Mouse (Mus musculus): ENCODE results near the gene Mettl2. TPM values are rescaled to one million over a fixed set of nuclear protein-coding genes. Genes with fewer than 3 reads are reported as not detected.

Mettl2 gene
- total RNA-seq, 4 experiments from 2014 or later: 7.8 to 8.1 (median 8.0) TPM

GRCm38 (mm10) chr11:105153068-105153833 lies 27.0 kb downstream of the Mettl2 start:
- DNase-seq (ENCODE audit: low spot score in 2 of 2): no peak

- no peak for DNase-seq (ENCODE audit: low spot score in 2 of 2)
Observed at GRCm38 (mm10) chr11:105155915-105156314, 29.7 kb downstream of the Mettl2 start.

DNA sequence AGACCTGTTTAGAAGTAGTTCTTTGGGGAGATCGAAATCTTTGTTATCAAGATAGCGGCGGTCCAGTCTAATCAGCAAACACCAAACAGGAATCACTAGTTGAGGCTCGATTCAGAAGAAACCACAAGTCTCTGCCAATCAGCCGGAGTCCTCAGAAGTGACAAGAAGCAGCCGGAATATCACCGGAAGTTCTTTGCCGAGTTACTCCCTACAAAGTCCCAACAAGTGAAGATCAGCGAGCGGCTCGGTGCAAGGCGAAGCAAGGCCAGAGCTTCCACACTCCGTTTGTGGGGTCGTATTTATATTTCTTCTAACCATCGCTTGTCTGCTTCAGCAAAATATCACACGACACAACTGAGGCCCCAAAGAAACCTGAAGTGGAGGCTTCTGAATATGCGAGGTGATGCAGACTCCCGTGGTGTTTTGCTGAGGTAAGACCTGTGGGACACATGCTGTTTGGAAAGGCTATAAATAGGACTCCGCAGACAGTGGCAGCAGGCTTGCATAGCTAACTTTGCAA lies 30.6 kb downstream of the Mettl2 start:
- DNase-seq (ENCODE audit: low spot score in 2 of 2): no peak

DNA sequence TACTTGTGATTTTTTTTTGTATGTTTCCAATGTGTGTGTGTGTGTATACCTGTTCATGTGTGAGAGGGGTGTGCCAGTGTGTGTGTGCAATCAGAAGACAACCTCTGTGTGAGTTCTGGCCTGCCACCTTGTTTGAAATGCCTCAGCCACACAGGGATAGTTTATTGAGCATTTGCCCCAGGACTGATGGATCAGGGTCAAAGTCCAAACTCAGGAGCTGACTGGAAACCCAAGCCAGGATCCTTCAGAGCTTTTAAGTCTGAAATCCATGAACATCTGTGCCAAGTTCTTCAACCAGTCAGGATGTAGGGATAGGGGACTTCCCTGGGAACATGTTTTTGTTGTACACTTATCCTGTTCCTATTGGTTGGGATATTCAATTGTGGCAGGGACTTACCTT lies 31.8 kb downstream of the Mettl2 start:
- no peak for DNase-seq (ENCODE audit: low spot score in 2 of 2)

DNA sequence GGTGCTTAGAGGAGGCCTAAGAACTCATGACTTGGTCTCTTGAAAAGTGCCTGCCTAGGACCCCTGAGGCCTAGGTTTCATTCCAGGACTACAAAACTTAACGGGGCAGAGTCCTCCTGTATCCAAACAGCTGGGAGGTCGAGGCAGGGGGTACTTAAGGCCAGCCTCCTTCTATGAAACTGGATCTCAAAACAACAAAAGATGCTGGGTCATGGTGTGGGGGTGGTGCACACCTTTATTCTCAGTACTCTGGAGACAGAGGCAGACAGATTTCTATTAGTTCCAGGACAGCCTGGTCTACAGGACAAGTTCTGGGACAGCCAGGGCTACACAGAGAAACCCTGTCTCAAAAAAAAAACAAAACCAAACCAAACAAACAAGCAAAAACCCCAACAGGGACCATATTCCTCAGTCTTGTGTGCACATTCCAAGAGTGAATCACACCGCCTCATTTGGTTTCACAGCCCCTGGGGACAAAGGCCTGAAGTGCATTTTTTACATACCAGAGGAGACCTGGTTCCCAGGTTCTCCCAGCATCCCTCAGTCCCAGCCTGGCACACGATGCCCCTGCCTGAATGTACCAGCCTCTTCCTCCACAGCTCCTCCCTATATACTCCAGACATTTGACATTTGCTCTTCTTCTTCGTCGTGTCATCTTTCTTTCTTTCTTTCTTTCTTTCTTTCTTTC lies 33.6 kb downstream of the Mettl2 start:
- DNase-seq (ENCODE audit: low spot score in 2 of 2): no peak

DNA sequence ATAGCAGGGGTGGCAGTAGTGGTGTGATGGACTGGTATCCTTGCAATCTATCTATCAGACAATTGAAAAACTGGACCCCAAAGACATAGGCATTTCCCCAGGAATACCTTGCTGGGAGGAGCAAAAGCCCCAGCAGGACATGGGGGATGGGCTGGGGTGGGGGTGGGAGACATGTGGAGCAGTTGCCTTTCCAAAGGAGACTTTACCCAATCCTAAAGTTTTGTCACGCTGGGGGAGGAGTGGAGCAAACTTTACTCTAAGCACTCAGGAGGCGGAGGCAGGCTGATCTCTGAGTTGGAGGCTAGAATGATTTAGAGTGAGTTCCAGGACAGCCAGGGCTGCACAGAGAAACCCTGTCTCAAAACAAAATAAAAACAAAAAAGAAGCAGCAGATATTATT lies 35.2 kb downstream of the Mettl2 start:
- DNase-seq (ENCODE audit: low spot score in 2 of 2): no peak

DNA sequence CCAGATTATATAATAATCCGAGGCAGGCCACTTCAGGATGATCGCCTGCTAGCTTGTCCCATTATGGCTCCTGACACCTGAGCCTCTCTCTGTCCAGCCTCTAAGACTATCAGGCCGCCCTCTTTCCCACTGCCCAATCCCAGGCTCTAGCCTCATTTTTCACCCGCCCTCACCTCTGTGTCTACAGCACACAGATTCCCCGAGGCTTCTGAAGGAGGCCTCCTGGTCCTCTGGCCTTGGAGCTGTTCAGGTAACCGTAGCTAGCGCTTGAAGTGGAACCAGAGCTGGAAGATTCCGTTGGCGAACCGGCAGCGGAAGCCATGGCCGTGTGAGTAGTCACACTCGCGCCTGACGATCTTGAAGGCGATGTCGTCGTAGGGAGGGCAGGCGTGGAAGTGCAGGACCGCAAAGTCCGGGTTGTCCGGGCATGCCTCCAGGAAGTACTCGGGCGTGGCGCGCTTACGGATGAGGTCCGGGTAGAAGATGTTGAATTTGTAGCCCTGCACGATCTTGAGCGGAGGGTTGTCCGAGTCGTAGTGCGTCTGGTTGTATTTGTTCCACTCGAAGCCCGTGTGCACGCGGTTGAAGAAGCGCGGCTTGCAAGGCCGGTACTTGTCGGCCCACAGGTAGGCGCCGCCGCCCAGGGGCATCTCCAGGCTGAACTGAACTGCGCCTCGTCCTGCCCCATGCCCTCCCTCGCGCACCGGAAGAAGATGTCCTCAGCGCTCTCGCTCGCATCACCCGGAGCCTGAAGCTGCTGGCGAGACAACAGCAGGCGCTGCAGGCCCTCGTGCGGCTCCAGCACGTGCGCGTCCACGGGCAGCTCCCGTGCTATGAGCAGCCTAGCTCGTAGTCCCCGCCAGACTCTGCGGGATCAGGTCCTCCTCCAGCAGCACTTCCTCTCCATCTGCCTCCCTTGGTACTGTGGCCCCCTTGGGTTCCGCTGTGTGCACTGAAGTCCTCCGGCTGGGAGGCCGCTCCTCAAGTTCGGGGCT lies 38.6 kb downstream of the Mettl2 start:
- DNase-seq (ENCODE audit: low spot score in 2 of 2): no peak

DNA sequence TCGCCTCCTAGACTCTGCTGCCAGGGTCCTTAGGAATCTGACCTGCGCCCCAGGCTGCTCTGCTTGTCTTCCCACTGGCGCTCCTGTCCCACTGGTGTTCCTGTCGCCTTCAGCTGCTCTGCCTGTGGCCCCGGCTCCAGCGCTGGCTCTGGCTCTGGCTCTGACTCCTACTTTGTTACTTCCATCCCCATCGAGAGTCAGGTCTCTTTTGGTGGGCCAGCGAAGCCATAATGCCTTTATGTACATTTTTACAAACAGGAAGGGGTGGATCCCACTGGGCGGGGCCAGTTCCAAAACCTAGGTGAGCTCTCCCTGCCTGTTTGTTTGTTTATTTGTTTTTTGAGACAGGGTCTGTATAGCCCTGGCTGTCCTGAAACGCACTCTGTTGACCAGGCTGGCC lies 40.6 kb downstream of the Mettl2 start:
- no peak for DNase-seq (ENCODE audit: low spot score in 2 of 2)

DNA sequence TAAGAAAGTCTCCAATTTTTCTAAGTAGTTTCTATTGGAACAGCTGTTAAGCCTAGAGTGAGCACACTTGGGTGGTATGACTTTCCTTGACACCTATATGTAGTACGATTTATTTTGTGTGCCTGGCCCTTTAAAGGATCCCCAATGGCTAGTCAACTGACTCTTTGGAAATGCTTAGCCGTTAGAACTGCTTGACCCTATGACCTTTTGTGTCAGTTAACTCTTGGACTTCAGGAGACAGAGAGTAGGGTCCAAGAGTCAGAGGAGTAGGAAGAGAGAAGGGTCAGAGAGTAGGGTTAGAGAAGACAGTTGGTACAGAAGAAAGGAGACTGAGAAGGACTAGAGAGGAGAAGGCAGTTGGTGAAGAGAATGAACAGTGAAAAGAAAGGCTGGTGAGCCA lies 52.3 kb downstream of the Mettl2 start, which contains the start of gene Tlk2:
Gene Tlk2 (plus strand): TSS at position 292 of the 400 bp plus-strand sequence.
- DNase-seq (ENCODE audit: low spot score in 2 of 2): no peak

DNA sequence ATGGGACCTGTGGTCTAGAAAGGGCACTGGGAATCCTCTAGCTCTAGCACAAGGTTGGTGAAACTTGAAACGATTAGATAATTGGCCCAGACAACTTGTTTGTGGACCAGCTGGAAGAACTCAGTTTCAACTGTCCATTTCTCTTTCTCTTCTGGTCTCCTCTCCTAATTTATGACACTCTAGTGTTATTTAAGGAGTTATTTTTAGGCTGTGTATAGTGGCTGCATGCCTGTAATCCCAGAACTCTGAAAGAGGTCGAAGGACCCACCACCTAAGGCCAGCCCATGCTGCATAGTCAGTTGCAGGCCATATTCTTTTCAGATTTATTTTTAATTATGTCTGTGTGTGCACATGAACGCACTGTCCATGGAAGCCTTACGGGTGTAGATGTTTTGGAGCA lies 53.3 kb downstream of the Mettl2 start:
- DNase-seq (ENCODE audit: low spot score in 2 of 2): peak in 1 of 2 experiments; percentile 12

DNA sequence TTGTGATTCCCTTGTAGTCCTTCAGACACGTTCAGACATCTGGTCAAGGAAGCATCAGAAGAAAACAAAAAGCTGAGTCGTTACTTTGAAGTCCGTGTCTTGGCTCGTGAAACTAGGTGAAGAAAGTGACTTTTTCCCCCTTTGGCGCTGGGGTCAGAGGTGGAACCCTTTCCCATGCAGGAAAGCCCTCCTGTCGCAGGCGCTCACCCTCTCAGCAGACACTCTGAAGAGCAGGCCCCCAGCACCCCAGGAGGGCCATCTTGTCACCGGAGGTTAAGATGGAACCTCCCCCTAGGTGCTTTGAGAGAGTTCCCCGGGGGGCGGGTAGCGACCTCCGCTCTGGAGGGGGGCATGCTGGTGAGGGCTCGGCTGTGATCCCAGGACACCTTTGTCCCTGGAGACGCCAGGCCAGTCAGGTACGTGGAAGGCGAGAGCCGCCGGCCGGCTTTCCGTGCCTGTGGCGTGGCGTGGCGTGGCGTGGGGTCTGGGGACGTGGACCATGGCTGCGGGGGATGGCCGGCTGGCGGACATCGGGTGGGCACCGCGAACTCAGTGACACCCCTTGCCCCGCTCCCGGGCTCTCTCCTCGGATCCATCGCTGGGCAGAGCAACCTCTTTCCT lies 54.4 kb downstream of the Mettl2 start:
- peak; percentile 15 to 31 for DNase-seq (ENCODE audit: low spot score in 2 of 2)

DNA sequence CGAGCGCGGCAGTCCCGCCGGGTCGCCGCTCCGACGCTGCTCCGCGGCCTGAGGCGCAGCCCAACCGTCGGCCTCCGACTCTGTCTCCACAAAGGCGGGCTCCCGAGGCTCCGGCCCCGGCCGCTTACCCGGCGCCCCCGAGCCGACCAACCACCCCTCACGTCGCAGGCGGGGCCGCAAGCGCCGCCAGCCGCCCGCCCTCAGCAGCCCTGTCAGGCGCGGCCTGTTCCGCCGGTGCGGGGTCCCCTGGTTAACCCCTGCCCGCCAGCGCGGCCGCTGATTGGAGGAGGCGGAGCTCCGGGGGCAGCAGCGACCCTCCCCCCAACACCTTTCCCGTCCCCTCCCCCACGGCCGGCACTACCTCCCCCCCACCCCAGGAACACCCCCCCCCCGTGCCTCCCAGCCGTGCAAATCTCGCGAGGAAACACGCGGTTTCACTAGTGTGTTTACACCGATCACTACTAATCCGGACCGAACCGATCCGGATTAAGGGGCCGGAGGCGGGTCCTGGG lies 55.0 kb downstream of the Mettl2 start:
- DNase-seq (ENCODE audit: low spot score in 2 of 2): peak; percentile 79 to 87

GRCm38 (mm10) chr11:105181689-105182460 lies 55.6 kb downstream of the Mettl2 start:
- peak in 1 of 2 experiments; percentile 13 for DNase-seq (ENCODE audit: low spot score in 2 of 2)

GRCm38 (mm10) chr11:105182461-105182855 lies 56.2 kb downstream of the Mettl2 start:
- DNase-seq (ENCODE audit: low spot score in 2 of 2): no peak

GRCm38 (mm10) chr11:105184678-105185077 lies 58.5 kb downstream of the Mettl2 start:
- no peak for DNase-seq (ENCODE audit: low spot score in 2 of 2)

Other genes starting within 250 kb of the Mettl2 start
- not detected for gene Efcab3, start 62.8 kb upstream of the Mettl2 start, total RNA-seq (2022)
- not detected for gene Gm10842, start 20.5 kb downstream of the Mettl2 start, total RNA-seq (2022)
- gene Tlk2, start 52.4 kb downstream of the Mettl2 start, total RNA-seq (2022): 10 to 100 TPM; 37.2 to 49.4 (median 40.8) TPM
- gene Mrc2, start 166.2 kb downstream of the Mettl2 start, total RNA-seq (2022): 1 to 10 TPM; 5.2 to 7.6 (median 6.0) TPM

Measured in gastrocnemius, adult 8-10 months (tissue).